Mouse (Mus musculus): ENCODE data around the gene Krt77. TPM values are rescaled to one million over a fixed set of nuclear protein-coding genes. Genes with fewer than 3 reads are reported as not detected.

The Krt77 gene
- polyA plus RNA-seq, 1 experiment from 2014 or later: not detected

DNA sequence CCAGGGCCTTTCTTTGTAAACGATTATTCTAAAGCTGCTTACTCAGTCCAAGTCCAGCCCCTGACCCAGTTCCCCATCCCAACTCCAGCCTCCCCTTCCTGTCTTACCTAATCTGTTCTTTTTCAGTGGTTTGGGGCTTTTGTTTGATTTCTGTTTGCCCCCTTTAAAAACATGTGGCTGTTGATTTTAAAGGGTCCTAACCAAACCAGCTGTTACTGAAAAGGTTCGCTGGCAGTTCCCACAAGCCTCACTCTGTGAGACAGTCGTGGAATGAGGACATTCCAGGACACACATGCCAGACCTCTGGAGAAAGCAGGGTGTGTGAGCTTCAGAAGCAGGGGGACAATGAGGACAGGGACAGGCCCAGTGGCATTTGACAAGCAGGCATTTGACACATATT lies 47.7 kb downstream of the Krt77 start:
- WGBS: 18% methylated on average over 3 of the region's 3 CpGs
- H3K4me2 ChIP-seq (replicated peaks): no peak overlapping the region
- no peaks in the 10 kb centered on the region for H3K9me3 ChIP-seq
- no peak overlapping the region for H3K9ac ChIP-seq
- no peak overlapping the region for H3K4me3 ChIP-seq (replicated peaks)
- no peak for ATAC-seq
- H3K27ac ChIP-seq: no peak overlapping the region
- no peaks in the 10 kb centered on the region for H3K36me3 ChIP-seq
- H3K27me3 ChIP-seq (replicated peaks): no peaks in the 10 kb centered on the region; the same call in 1 of the 2 replicates
- no peaks in the 10 kb centered on the region for H3K4me1 ChIP-seq (replicated peaks)

DNA sequence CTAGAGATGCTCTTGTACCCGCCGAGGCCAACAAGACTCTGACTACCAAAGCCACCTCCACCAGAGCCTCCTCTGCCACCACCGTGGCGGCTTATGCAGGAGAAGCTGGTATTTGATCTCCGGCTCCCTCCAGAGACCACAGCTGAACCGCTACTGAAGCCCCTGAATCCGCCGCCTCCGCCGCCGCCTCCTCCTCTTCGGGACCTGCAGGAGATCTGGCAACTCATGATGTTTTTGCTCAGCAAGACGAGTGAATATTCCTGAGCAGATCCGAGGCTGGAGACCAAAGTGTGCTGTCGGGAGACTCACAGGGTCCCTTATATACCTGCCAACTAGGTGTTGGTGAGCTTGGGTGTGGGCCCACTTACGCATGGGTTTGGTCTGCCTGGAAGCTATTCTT lies 51.6 kb downstream of the Krt77 start, which contains the start of gene Krt2:
Krt2 (minus strand) TSS at position 295 of the 400 bp plus-strand sequence.
- no peak within 1 kb of the TSS for H3K4me2 ChIP-seq (replicated peaks)
- peaks cover 2% of the 10 kb centered on the region; the same call in 1 of the 2 replicates for H3K27me3 ChIP-seq (replicated peaks)
- no peak within 1 kb of the TSS for H3K4me3 ChIP-seq (replicated peaks)
- no peaks in the 10 kb centered on the region for H3K9me3 ChIP-seq
- 74% methylated on average over 16 of the region's 16 CpGs for WGBS
- no peaks in the 10 kb centered on the region for H3K4me1 ChIP-seq (replicated peaks)
- H3K27ac ChIP-seq: no peak within 1 kb of the TSS
- no peaks in the 10 kb centered on the region for H3K36me3 ChIP-seq
- H3K9ac ChIP-seq: no peak within 1 kb of the TSS
- ATAC-seq: no peak

Other genes starting within 250 kb of the Krt77 start
- gene Gm5414, start 241.5 kb downstream of the Krt77 start, polyA plus RNA-seq (2015; fragmentation: Nextera tagmentation; extraction: Ambion mirVana): not detected in 2 replicates
- gene Gm5478, start 222.3 kb downstream of the Krt77 start, polyA plus RNA-seq (2015; fragmentation: Nextera tagmentation; extraction: Ambion mirVana): not detected in 2 replicates
- not detected in 2 replicates for gene Krt6b, start 189.4 kb downstream of the Krt77 start, polyA plus RNA-seq (2015; fragmentation: Nextera tagmentation; extraction: Ambion mirVana)
- gene Krt6a, start 175.4 kb downstream of the Krt77 start, polyA plus RNA-seq (2015; fragmentation: Nextera tagmentation; extraction: Ambion mirVana): 0.32 and 0.64 TPM in 2 replicates
- 0.25 and 0.87 TPM in 2 replicates for gene Krt5, start 156.8 kb downstream of the Krt77 start, polyA plus RNA-seq (2015; fragmentation: Nextera tagmentation; extraction: Ambion mirVana)
- gene Krt71, start 126.6 kb downstream of the Krt77 start, polyA plus RNA-seq (2015; fragmentation: Nextera tagmentation; extraction: Ambion mirVana): not detected in 2 replicates
- not detected in 2 replicates for gene Krt72, start 83.2 kb downstream of the Krt77 start, polyA plus RNA-seq (2015; fragmentation: Nextera tagmentation; extraction: Ambion mirVana)
- not detected in 2 replicates for gene Krt73, start 67.4 kb downstream of the Krt77 start, polyA plus RNA-seq (2015; fragmentation: Nextera tagmentation; extraction: Ambion mirVana)
- gene Krt2, start 51.5 kb downstream of the Krt77 start, polyA plus RNA-seq (2015; fragmentation: Nextera tagmentation; extraction: Ambion mirVana): not detected in 2 replicates
- gene Krt1, start 18.9 kb downstream of the Krt77 start, polyA plus RNA-seq (2015; fragmentation: Nextera tagmentation; extraction: Ambion mirVana): 0.62 and 0.92 TPM in 2 replicates
- gene Krt76, start 23.2 kb upstream of the Krt77 start, polyA plus RNA-seq (2015; fragmentation: Nextera tagmentation; extraction: Ambion mirVana): not detected in 2 replicates
- gene Krt4, start 55.0 kb upstream of the Krt77 start, polyA plus RNA-seq (2015; fragmentation: Nextera tagmentation; extraction: Ambion mirVana): 0.85 and 1.2 TPM in 2 replicates
- gene Krt79, start 70.6 kb upstream of the Krt77 start, polyA plus RNA-seq (2015; fragmentation: Nextera tagmentation; extraction: Ambion mirVana): 0.13 and 0.15 TPM in 2 replicates
- 0.05 and 0.25 TPM in 2 replicates for gene Krt78, start 84.6 kb upstream of the Krt77 start, polyA plus RNA-seq (2015; fragmentation: Nextera tagmentation; extraction: Ambion mirVana)
- gene Krt8, start 134.8 kb upstream of the Krt77 start, polyA plus RNA-seq (2015; fragmentation: Nextera tagmentation; extraction: Ambion mirVana): 775 and 835 TPM in 2 replicates
- 263 and 305 TPM in 2 replicates for gene Krt18, start 158.5 kb upstream of the Krt77 start, polyA plus RNA-seq (2015; fragmentation: Nextera tagmentation; extraction: Ambion mirVana)
- gene Eif4b, start 204.1 kb upstream of the Krt77 start, polyA plus RNA-seq (2015; fragmentation: Nextera tagmentation; extraction: Ambion mirVana): 122 and 124 TPM in 2 replicates
- 28.2 and 31.8 TPM in 2 replicates for gene Tns2, start 230.7 kb upstream of the Krt77 start, polyA plus RNA-seq (2015; fragmentation: Nextera tagmentation; extraction: Ambion mirVana)

All from intestine, embryonic 15.5 days (tissue).